Mouse (Mus musculus): ENCODE results near the gene Plekhm1. TPM values are rescaled to one million over a fixed set of nuclear protein-coding genes. Genes with fewer than 3 reads are reported as not detected.

Gene Plekhm1
- polyA plus RNA-seq, 1 experiment from 2014 or later = 4.7 TPM

DNA sequence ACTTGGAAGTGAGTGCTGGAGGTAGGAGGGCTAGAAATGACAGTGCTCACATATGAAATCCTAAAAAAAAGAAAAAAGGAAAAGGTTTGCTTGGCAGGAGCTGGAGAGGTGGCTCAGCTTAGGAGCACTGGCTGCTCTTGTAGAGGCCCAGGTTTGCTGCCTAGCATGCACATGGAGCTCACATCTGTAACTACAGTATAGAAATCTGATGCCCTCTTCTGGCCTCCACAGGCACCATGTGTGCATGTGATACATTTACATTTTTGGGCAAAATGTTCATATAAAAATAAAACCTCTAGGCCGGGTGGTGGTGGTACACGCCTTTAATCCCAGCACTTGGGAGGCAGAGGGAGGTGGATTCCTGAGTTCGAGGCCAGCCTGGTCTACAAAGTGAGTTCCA, 13.4 kb downstream of the Plekhm1 start:
- Histone ChIP-seq H3K4me1 (replicated peaks; ENCODE audit: control insufficient read depth, insufficient read depth, low read length) (no peaks in the 10 kb centered on the region), H3K4me3 (ENCODE audit: low read depth, low read length) (no peak overlapping the region), H3K27ac (ENCODE audit: low read depth, low read length) (no peak overlapping the region), H3K9ac (ENCODE audit: low read depth, low read length) (no peak overlapping the region), H3K27me3 (replicated peaks; ENCODE audit: control insufficient read depth, insufficient read depth, low read length) (no peaks in the 10 kb centered on the region), H3K36me3 (ENCODE audit: control insufficient read depth, insufficient read depth) (peaks cover 34% of the 10 kb centered on the region), H3K9me3 (ENCODE audit: control insufficient read depth) (no peaks in the 10 kb centered on the region), H3K4me2 (replicated peaks; ENCODE audit: low read depth) (no peak overlapping the region)
- peak; percentile 65 for TF ChIP-seq CTCF (IDR thresholded peaks at IDR 0.05; ENCODE audit: low read depth)
- no peak for ATAC-seq
- WGBS = 80% methylated on average over 3 of the region's 3 CpGs

DNA sequence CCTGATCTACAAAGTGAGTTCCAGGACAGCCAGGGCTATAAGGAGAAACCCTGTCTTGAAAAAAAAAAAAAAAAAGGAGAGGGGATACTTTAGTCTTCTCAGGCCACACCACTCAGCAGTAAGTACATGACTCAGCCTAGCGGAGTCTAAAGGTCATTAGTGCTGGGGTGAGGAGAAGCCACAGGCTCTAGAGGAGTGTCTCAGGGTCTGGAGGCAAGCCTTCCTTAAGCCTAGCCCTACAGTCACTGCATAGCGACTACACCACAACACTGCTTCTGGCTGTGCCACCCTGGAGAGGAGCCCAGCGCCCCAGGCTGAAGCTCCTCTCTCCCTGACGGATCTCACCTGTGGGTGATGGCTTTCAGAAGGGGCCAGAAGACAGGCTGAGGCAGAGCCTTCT, 15.8 kb downstream of the Plekhm1 start:
- H3K36me3 ChIP-seq (ENCODE audit: control insufficient read depth, insufficient read depth) = peaks cover 41% of the 10 kb centered on the region
- no peak for TF ChIP-seq CTCF (IDR thresholded peaks at IDR 0.05; ENCODE audit: low read depth)
- no peaks in the 10 kb centered on the region for H3K9me3 ChIP-seq (ENCODE audit: control insufficient read depth)
- no peaks in the 10 kb centered on the region for H3K27me3 ChIP-seq (replicated peaks; ENCODE audit: control insufficient read depth, insufficient read depth, low read length)
- no peaks in the 10 kb centered on the region for H3K4me1 ChIP-seq (replicated peaks; ENCODE audit: control insufficient read depth, insufficient read depth, low read length)
- peak overlapping the region; percentile 73 for H3K27ac ChIP-seq (ENCODE audit: low read depth, low read length)
- whole genome bisulfite sequencing = 66% methylated on average over 4 of the region's 4 CpGs
- no peak overlapping the region for H3K4me3 ChIP-seq (ENCODE audit: low read depth, low read length)
- H3K4me2 ChIP-seq (replicated peaks; ENCODE audit: low read depth) = no peak overlapping the region
- H3K9ac ChIP-seq (ENCODE audit: low read depth, low read length) = no peak overlapping the region
- ATAC-seq = peak; percentile 89

DNA sequence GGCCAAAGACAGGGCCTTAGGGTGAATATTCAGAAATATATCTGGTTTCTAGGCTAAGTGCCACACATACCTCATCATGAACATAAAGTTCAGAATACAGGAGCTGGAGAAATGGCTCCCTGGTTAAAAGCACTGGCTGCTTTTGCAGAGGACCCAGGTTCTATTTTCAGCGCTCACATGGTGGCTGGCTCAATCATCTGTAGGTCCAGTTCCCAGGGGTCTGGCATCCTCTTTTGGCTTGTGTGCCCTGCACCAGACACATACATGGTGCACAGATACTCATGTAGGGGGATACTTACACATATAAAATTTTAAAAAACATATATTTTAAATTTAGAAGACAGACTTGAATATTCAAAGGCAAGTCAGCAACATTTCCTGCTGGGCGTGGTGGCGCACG, 16.3 kb downstream of the Plekhm1 start:
- H3K4me3 ChIP-seq (ENCODE audit: low read depth, low read length) = no peak overlapping the region
- no peak overlapping the region for H3K9ac ChIP-seq (ENCODE audit: low read depth, low read length)
- no peaks in the 10 kb centered on the region for H3K4me1 ChIP-seq (replicated peaks; ENCODE audit: control insufficient read depth, insufficient read depth, low read length)
- ATAC-seq = no peak
- no peaks in the 10 kb centered on the region for H3K9me3 ChIP-seq (ENCODE audit: control insufficient read depth)
- TF ChIP-seq CTCF (IDR thresholded peaks at IDR 0.05; ENCODE audit: low read depth) = no peak
- H3K36me3 ChIP-seq (ENCODE audit: control insufficient read depth, insufficient read depth) = peaks cover 42% of the 10 kb centered on the region
- 93% methylated on average over 4 of the region's 4 CpGs for WGBS
- no peak overlapping the region for H3K4me2 ChIP-seq (replicated peaks; ENCODE audit: low read depth)
- no peak overlapping the region for H3K27ac ChIP-seq (ENCODE audit: low read depth, low read length)
- H3K27me3 ChIP-seq (replicated peaks; ENCODE audit: control insufficient read depth, insufficient read depth, low read length) = no peaks in the 10 kb centered on the region

DNA sequence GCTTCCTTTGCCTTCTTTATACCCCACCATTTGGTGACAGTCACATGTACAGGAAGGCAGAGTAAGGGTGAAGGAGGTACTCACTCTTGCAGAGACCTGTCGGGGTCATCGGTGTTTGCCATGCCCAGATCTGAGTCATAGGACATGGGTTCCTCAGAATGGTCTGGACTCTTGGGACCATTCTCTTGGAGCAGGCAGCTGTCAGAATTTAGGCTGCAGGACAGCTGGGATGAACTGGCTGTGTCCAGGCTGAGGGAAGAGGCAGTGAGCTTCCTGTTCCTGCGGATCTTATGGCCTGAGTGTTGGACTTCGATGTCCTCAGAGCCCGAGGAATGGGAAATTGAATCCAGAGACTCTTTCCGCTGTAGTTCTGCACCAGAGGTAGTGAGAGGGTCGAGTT, 17.9 kb downstream of the Plekhm1 start:
- H3K9me3 ChIP-seq (ENCODE audit: control insufficient read depth) = no peaks in the 10 kb centered on the region
- no peak for TF ChIP-seq CTCF (IDR thresholded peaks at IDR 0.05; ENCODE audit: low read depth)
- no peak overlapping the region for H3K27ac ChIP-seq (ENCODE audit: low read depth, low read length)
- H3K36me3 ChIP-seq (ENCODE audit: control insufficient read depth, insufficient read depth) = peaks cover 46% of the 10 kb centered on the region
- no peak overlapping the region for H3K9ac ChIP-seq (ENCODE audit: low read depth, low read length)
- no peak for ATAC-seq
- no peak overlapping the region for H3K4me3 ChIP-seq (ENCODE audit: low read depth, low read length)
- WGBS = 87% methylated on average over 7 of the region's 7 CpGs
- no peaks in the 10 kb centered on the region for H3K27me3 ChIP-seq (replicated peaks; ENCODE audit: control insufficient read depth, insufficient read depth, low read length)
- no peak overlapping the region for H3K4me2 ChIP-seq (replicated peaks; ENCODE audit: low read depth)
- no peaks in the 10 kb centered on the region for H3K4me1 ChIP-seq (replicated peaks; ENCODE audit: control insufficient read depth, insufficient read depth, low read length)

GRCm38 (mm10) chr11:103394025-103394424, 18.5 kb downstream of the Plekhm1 start:
- peaks cover 46% of the 10 kb centered on the region for H3K36me3 ChIP-seq (ENCODE audit: control insufficient read depth, insufficient read depth)
- no peaks in the 10 kb centered on the region for H3K4me1 ChIP-seq (replicated peaks; ENCODE audit: control insufficient read depth, insufficient read depth, low read length)
- WGBS = 84% methylated on average over 7 of the region's 7 CpGs
- H3K9me3 ChIP-seq (ENCODE audit: control insufficient read depth) = no peaks in the 10 kb centered on the region
- no peaks in the 10 kb centered on the region for H3K27me3 ChIP-seq (replicated peaks; ENCODE audit: control insufficient read depth, insufficient read depth, low read length)
- no peak for TF ChIP-seq CTCF (IDR thresholded peaks at IDR 0.05; ENCODE audit: low read depth)
- no peak overlapping the region for H3K27ac ChIP-seq (ENCODE audit: low read depth, low read length)
- ATAC-seq = no peak
- no peak overlapping the region for H3K4me3 ChIP-seq (ENCODE audit: low read depth, low read length)
- H3K9ac ChIP-seq (ENCODE audit: low read depth, low read length) = no peak overlapping the region
- no peak overlapping the region for H3K4me2 ChIP-seq (replicated peaks; ENCODE audit: low read depth)

DNA sequence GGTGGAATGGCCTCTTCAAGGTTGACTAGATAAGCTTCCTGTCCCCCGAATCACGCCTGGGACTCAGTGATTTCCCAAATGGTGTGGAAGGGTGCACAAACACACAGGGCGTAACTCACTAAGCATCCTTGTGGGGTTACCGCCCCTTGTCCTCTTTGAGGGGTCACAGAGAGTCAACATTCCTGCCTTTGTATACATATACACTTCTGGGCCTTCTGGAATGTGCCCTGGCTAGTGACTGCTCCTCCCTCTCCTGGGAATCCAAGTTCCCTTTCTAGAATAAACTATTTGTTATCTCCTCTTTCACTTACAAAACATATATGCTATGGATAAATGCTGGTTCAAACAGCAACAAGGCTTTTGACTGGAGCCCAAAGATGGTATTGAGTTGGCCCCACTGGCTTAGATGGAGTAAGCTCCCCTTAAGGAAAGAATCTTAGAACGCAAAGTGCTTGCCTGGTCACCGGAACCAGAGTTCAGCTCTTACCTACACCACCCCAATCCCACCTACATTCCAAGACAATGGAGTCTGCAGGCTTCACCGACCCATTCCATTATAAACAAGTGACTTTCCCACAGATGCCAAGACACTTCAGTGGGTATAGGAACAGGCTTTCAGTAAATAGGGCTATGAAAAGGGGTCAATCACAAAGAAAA, 24.5 kb downstream of the Plekhm1 start:
- no peaks in the 10 kb centered on the region for H3K27me3 ChIP-seq (replicated peaks; ENCODE audit: control insufficient read depth, insufficient read depth, low read length)
- H3K4me3 ChIP-seq (ENCODE audit: low read depth, low read length) = no peak overlapping the region
- ATAC-seq = no peak
- WGBS = 52% methylated on average over 7 of the region's 7 CpGs
- no peak overlapping the region for H3K4me2 ChIP-seq (replicated peaks; ENCODE audit: low read depth)
- H3K9ac ChIP-seq (ENCODE audit: low read depth, low read length) = no peak overlapping the region
- no peak overlapping the region for H3K27ac ChIP-seq (ENCODE audit: low read depth, low read length)
- no peaks in the 10 kb centered on the region for H3K9me3 ChIP-seq (ENCODE audit: control insufficient read depth)
- no peak for TF ChIP-seq CTCF (IDR thresholded peaks at IDR 0.05; ENCODE audit: low read depth)
- peaks cover 20% of the 10 kb centered on the region for H3K36me3 ChIP-seq (ENCODE audit: control insufficient read depth, insufficient read depth)
- H3K4me1 ChIP-seq (replicated peaks; ENCODE audit: control insufficient read depth, insufficient read depth, low read length) = no peaks in the 10 kb centered on the region

Data from intestine, postnatal 0 days (tissue).